Mouse (Mus musculus): ENCODE measurements around the gene Cyp39a1. TPM values are rescaled to one million over a fixed set of nuclear protein-coding genes. Genes with fewer than 3 reads are reported as not detected.

Gene Cyp39a1
- polyA plus RNA-seq (2012; rRNA removed) = 0.49 and 0.57 TPM in 2 replicates

DNA sequence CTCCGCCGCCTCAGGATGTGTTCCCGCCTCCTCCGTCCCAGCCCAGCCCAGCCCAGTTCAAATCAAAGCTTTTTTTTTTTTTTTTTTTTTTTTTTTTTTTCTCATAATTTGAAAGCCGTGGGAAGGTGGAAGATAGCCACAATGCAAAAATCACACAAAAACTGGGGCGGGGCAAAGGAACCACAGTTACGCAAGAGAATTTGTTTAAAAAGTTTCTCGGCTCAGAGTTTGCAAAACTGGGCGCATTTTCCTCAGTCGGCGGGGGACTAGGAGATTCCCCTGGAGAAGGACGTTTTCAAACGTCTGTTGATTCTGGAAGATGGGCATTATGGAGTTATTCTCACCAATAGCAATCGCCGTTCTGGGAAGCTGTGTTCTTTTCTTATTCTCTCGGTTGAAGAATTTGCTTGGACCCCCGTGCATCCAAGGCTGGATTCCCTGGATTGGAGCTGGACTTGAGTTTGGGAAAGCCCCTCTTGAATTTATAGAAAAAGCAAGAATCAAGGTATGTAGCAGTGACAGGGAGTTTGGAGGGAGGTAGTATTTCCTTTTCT, at the start of gene Cyp39a1:
Gene Cyp39a1, plus strand, starts transcription at position 136 of the 554 bp plus-strand sequence.

DNA sequence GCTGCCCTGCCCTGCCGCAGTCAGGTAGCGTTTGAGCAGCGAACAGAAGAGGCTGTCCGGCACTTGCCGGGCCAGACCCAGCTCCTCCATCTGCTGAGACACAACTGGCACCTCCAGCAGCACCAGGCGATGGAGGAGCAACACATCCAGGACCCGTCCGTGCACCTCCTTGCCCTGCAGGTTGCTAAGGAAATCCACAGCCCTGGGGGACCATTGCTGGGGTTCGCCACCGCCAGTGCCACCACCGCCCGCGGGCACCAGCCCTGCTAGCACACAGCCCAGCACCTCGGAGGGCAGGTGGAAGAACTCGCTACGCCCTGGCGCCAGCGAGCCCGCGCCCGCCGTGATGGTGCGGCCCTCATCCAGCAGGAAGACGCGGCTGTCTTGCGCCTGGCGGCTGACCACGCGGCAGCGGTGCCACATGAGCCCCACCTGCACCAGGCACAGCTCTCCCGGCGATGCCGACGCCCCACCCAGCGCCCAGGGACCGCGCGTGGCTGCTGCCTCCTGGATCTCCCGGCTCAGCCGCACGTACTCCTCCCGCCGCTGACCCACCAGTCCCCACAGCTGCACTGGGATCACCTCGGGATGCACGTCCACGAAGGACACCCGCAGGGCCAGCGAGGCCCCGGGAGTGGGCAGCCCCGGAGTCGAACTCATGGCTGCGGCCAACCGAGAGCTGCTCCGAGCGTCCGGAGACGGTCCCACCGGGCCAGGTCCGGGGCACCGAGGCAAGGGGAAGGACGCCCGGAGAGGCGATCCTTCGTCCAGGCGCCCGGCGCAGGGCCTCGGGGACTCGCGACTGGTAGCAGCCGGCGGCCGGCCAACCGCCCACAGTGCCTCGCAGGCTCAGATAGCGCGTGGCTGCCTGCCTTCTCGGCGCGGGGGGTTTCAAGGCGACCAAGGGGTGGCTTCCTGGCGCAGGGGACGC, 37.5 kb upstream of the Cyp39a1 start, which contains the start of gene Tdrd6:
Gene Tdrd6, minus strand, starts transcription at position 804 of the 931 bp plus-strand sequence.

DNA sequence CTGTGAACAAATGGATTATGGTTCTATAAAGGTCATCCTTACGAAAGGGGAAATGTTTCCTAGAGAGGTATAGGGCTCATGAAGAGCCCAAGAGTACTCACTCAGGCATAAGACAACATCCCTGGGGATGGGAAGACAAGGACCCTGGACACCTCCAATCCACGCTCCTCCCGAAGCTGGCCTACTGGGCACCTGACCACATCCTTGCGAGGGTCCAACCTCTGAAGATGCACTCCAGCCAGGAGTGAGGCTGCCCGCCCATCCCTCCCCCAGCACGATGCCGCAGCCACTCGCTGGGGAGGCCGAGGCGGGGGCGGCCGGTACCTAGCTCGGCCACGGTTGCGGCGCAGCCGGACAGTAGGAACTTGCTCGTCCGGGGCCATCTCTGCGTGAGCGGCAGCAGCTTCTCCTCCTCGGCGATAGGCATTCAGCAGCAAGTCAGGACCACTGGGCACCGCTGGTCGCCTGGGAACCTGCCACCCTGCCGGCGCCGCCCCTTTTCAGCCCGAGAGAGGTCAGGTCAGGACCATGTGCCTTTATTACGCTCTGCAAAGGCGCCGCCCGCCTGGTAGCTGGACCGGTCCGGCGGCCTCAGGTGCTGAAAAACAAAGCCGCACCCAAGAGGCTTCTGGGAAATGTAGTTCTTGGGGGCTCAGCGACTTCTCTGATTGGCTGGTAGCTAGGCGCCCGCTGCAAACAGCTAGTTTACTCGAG, 492 bp upstream of the Cyp39a1 start, which contains the start of gene Slc25a27:
Gene Slc25a27, minus strand, starts transcription at position 639 of the 714 bp plus-strand sequence.

Other genes with a start within 250 kb of the Cyp39a1 start
- not detected in 2 replicates for gene Mep1a, start 164.6 kb upstream of the Cyp39a1 start, polyA plus RNA-seq (2012; rRNA removed)
- gene Ankrd66, start 123.8 kb upstream of the Cyp39a1 start, polyA plus RNA-seq (2012; rRNA removed) = not detected in 2 replicates
- 1.6 and 2.1 TPM in 2 replicates for gene Pla2g7, start 99.3 kb upstream of the Cyp39a1 start, polyA plus RNA-seq (2012; rRNA removed)
- not detected in 2 replicates for gene Tdrd6, start 37.1 kb upstream of the Cyp39a1 start, polyA plus RNA-seq (2012; rRNA removed)
- 0.54 and 1.00 TPM in 2 replicates for gene Slc25a27, start 211 bp upstream of the Cyp39a1 start, polyA plus RNA-seq (2012; rRNA removed)
- 4.1 and 6.3 TPM in 2 replicates for gene Rcan2, start 133.9 kb downstream of the Cyp39a1 start, polyA plus RNA-seq (2012; rRNA removed)